Mouse (Mus musculus) thymus, adult 2 months (tissue): ENCODE measurements around the gene Borcs6.

Experiments
- CTCF ChIP-seq: fragments of 200-500 bp; IDR thresholded peaks from 2 replicates; pipeline ENCODE4 v1.5.1; 2012; ENCODE audit warnings: mild to moderate bottlenecking, control low read depth, low read length, moderate library complexity, borderline replicate concordance; ENCODE audit not compliant: control insufficient read depth, poor library complexity, insufficient read depth; ENCODE audit errors: extremely low read depth
- POLR2A ChIP-seq: fragments of 200-500 bp; IDR thresholded peaks from 2 replicates; pipeline ENCODE4 v1.6.1; 2012; ENCODE audit warnings: mild to moderate bottlenecking, low read length, control low read depth, moderate library complexity; ENCODE audit not compliant: control insufficient read depth, poor library complexity, insufficient read depth; ENCODE audit errors: extremely low read depth

GRCm38 (mm10) chr11:69015644-69016441 lies 43.7 kb upstream of the Borcs6 start, which contains the start of gene Ctc1:
- TF ChIP-seq CTCF (peak; percentile 83; the same call in 1 of the 2 replicates), POLR2A (peak; percentile 81)
